In the genomic region with DNA sequence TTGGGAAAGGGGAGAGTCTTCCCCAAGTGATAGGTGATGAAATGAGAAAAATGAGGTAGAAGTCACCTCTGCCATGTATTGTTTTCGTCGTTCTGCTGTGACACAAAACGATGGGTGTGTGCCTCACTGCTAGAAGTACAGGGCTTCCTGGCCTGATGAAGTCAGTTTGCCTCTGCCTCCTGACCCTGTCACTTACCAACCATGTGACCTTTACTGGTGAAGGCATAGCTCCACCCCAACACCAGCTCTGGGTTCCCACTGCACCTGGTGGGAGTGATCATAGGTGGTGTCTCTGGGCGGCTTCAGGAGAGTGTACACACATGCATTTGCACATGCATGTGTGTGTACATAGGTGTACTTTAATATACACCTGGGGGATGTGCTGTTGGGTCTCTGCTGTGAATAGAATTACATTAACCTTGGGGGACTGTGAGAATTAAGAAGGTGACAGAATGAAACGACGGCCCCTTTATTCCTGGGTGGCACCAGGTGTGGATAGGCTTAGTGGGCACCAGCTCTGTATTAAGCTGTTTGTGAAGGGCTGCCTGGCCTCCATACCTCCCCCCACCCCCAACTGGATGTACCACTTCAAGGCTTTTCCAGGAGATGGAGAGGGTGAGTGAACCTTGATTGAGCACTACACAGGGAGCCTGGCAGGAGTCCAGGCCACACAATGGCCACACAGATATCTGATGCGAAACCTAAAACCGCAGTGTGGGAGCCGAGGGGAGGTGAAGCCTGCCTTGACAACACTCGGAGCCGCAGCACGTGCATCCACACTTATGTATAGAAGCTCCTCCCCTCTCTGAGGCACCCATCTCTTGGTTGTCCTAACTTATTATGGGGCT, we compare ENCODE assay signal across 10 mouse cellular contexts.
DNase-seq lines count a peak whose midpoint lies in the region; ATAC-seq and TF ChIP-seq lines count a peak whose summit lies in the region.
"Had no signal": no experiment of that assay in that cellular context is flagged by ENCODE, and none has a peak within 500 bp of the region (broad histone marks: within the 10 kb centered on the region; RNA-seq: fewer than 3 reads in every experiment).

No protein-coding gene starts in this region.

- no peak for TF ChIP-seq EP300 in liver, postnatal 0 days (IDR thresholded peaks at IDR 0.05; ENCODE audit: low read depth)

- no peak for TF ChIP-seq CTCF in liver, postnatal 0 days (IDR thresholded peaks at IDR 0.05; ENCODE audit: low read depth)

- H3K9ac ChIP-seq in liver, postnatal 0 days (replicated peaks) = no peak overlapping the region
- no peak overlapping the region for H3K9ac ChIP-seq in embryonic facial prominence, embryonic 13.5 days

- H3K4me2 ChIP-seq in liver, postnatal 0 days (ENCODE audit: low read depth, low read length) = no peak overlapping the region
- H3K4me2 ChIP-seq in embryonic facial prominence, embryonic 13.5 days = no peak overlapping the region

- DNase-seq in heart, adult 11 months = peak; percentile 80
- DNase-seq in heart, adult 18-20 months = no peak
- peak; percentile 14 for DNase-seq in liver
- DNase-seq in liver, postnatal 0 days = no peak
- DNase-seq in lung, postnatal 36 days = peak; percentile 50
- no peak for DNase-seq in yolk sac, embryonic 10.5 days (ENCODE audit: low spot score)
- no peak for DNase-seq in left cerebral cortex, postnatal 36 days (ENCODE audit: low spot score in 2 of 2)
- DNase-seq: gastrocnemius, adult 2 months; layer of hippocampus, adult 9-11 months had no signal

- 72% methylated on average over 12 of the region's 12 CpGs for WGBS in liver, postnatal 0 days (ENCODE audit: insufficient replicate concordance)
- WGBS in embryonic facial prominence, embryonic 13.5 days = 49% methylated on average over 12 of the region's 12 CpGs

- H3K27ac ChIP-seq in liver, postnatal 0 days (ENCODE audit: low read depth) = no peak overlapping the region
- H3K27ac ChIP-seq in embryonic facial prominence, embryonic 13.5 days = no peak overlapping the region
- H3K27ac ChIP-seq: gastrocnemius, adult 2 months had no signal

- no peak for ATAC-seq in liver, postnatal 0 days
- peak; percentile 71 for ATAC-seq in embryonic facial prominence, embryonic 13.5 days (ENCODE audit: insufficient number of reproducible peaks, insufficient read depth, low FRiP score, low TSS enrichment, low read depth)

- no peak overlapping the region for H3K4me3 ChIP-seq in liver, postnatal 0 days (ENCODE audit: low read depth, low read length)
- H3K4me3 ChIP-seq in embryonic facial prominence, embryonic 13.5 days = no peak overlapping the region
- H3K4me3 ChIP-seq: gastrocnemius, adult 2 months had no signal

- no peaks in the 10 kb centered on the region for H3K27me3 ChIP-seq in liver, postnatal 0 days (ENCODE audit: insufficient read depth, low read length)
- H3K27me3 ChIP-seq in embryonic facial prominence, embryonic 13.5 days = 0 out of 2 replicates have a peak, but pooled peaks cover 4% of the 10 kb centered on the region

- intact Hi-C loops in left cerebral cortex, postnatal 36 days (cut with DNase I) = no loop called here

- no peaks in the 10 kb centered on the region for H3K36me3 ChIP-seq in liver, postnatal 0 days (replicated peaks; ENCODE audit: insufficient read depth, low read length)
- no peaks in the 10 kb centered on the region for H3K36me3 ChIP-seq in embryonic facial prominence, embryonic 13.5 days

- no peaks in the 10 kb centered on the region for H3K4me1 ChIP-seq in liver, postnatal 0 days (ENCODE audit: insufficient read depth)
- H3K4me1 ChIP-seq in embryonic facial prominence, embryonic 13.5 days = 0 out of 2 replicates have a peak, but pooled peaks cover 9% of the 10 kb centered on the region

- no peaks in the 10 kb centered on the region for H3K9me3 ChIP-seq in liver, postnatal 0 days (ENCODE audit: low read length)
- H3K9me3 ChIP-seq in embryonic facial prominence, embryonic 13.5 days = no peaks in the 10 kb centered on the region

Comparison
In these comparisons a context has a peak if more than half of its experiments do, and no peak if none do; other contexts are left out.
1. DNase-seq: peak in heart, adult 11 months (single experiment), liver (single experiment) and lung, postnatal 36 days (single experiment); none in heart, adult 18-20 months (0 of 2), liver, postnatal 0 days (single experiment), yolk sac, embryonic 10.5 days (single experiment) and left cerebral cortex, postnatal 36 days (0 of 2).